Mouse (Mus musculus) thymus, postnatal 25 days (tissue): ENCODE measurements around the gene Ralgps1.

Source experiments
- DNase-seq: peaks from one replicate; pipeline ENCODE4 v3.0.0; 2022

Ralgps1 gene

GRCm38 (mm10) chr2:33274719-33275490, 96.4 kb downstream of the Ralgps1 start:
- no peak for DNase-seq

GRCm38 (mm10) chr2:33272665-33273439, 98.4 kb downstream of the Ralgps1 start:
- DNase-seq, result no peak

GRCm38 (mm10) chr2:33271511-33271910, 99.8 kb downstream of the Ralgps1 start:
- DNase-seq, result no peak

DNA sequence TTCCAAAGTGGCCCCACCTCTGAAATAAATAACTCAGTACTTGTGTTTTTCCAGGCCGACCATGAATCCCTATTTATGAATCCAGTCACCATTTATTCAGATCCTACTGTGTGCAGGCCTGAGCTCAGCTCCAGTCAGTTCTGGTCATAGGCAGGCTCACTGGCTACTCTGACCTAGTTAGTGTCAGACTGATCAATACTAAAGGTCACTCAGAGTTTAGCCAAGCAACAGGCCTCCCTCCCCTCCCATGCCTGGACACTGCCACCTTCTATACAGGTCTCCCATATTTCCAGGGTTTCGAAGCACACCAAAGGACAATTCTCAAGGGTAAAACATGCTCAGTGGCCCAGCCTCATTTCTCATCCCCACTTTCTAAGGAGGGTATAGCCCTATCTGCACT, 100.7 kb downstream of the Ralgps1 start:
- DNase-seq, result no peak

DNA sequence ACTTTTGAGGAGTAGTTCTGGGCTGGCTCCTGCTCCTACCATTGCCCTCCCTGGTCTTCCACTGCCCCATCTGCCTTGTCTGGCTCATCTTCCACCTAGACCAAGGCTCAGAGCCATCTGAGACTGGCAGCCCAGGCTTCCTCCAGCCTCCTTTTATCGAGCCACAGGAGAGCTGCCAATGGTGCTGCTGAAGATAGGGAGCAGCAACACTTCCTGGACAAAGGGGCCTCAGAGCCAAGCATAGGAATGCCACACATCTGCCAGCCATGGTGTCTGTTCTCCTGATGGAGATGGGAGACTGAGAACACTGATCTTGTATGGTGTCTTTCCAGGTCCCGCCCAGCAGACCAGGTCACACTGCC, 102.2 kb downstream of the Ralgps1 start:
- DNase-seq, result no peak

DNA sequence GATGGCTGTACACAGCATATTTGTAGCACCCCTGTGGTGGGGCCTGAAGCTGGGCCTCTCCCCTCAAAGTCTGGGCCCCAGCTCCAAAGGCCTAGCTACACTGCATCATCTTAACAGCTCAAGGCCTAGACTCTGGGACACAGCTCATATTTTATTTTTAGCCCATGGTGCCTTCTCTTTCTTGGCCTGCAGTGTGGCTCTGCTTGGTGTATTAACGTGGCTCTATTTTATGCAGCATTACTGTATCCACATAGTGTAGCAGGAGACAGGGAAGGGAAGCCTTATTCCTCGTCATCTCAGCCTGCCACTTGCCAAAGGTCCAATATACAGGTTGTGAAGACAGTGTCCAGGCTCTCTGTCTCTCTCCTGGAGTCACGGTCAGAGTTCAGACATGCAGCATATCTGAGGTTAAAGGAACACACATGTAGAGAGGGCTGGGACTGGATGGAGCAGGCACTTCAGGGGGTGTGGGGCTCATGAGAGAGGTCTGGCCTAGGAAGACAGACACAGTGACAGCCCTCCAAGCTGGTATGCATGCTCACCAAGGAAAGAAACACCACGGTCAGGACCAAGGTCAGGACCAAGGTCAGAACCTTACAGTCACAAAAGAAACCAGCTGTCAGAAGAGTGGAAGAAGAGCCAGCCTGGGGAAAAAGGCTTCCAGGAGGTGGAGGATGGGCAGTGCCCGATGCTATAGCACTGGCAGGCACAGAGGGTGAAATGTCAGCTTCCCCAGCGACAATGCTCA, 102.7 kb downstream of the Ralgps1 start:
- no peak for DNase-seq

- DNase-seq, result no peak
Measured at GRCm38 (mm10) chr2:33267075-33267474, 104.2 kb downstream of the Ralgps1 start.

- DNase-seq, result no peak
Measured at GRCm38 (mm10) chr2:33265793-33266192, 105.5 kb downstream of the Ralgps1 start.

DNA sequence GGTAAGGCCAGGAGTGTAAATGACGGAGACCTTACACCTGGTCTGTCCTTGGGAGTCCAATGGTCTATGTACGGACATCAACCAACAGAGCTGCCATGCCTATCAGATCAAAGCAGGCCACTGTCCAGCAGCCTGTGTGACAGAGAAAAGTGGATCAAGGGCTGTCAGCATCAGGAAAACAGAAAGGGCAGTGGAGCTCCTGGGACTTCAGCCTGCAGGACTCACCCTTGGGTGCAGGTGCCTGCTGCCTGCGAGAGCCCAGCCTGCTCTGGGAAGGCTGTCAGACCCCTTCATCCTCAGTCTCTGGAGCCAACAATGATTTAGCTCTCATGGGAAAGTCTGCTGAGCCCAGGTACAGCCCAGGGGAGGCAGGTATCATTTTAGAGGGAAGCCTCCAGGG, 109.8 kb downstream of the Ralgps1 start:
- DNase-seq, result no peak

- DNase-seq, result no peak
Measured at GRCm38 (mm10) chr2:33260772-33261171, 110.5 kb downstream of the Ralgps1 start.

- DNase-seq, result no peak
Measured at GRCm38 (mm10) chr2:33256769-33257537, 114.3 kb downstream of the Ralgps1 start.

DNA sequence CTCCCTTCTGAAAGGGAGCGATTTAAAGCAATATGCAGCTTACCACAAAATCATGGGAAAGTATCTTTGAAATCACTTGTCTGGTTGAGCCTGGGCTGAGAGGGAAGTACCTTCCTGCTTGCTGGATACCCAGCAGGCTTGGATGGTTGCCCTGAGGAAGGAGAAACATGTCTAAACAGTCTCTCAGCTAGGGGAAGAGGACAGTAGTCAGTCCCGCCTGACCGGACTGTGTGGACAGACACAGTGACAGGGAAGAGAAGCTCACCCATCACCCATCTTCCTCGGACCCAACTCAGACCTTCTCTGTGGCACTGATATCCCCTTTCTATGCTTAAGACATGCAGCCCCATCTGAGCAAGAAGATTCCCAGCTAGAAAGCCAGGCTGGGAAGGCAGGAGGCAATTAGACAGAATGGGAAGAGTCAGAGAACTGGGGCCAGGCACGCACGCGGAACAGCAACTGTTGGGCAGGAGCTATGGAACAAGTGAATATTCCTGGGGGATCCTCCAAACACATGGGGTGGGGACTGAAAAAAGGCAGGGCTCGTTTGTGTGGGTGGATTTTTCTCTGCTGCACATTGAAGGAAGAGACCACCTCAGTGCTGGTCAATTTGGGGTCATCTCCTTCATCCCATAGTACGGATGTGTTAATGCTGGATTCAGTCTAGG, 116.8 kb downstream of the Ralgps1 start:
- DNase-seq, result no peak

GRCm38 (mm10) chr2:33253572-33254190, 117.6 kb downstream of the Ralgps1 start:
- no peak for DNase-seq

- no peak for DNase-seq
Measured at GRCm38 (mm10) chr2:33252751-33253150, 118.5 kb downstream of the Ralgps1 start.

DNA sequence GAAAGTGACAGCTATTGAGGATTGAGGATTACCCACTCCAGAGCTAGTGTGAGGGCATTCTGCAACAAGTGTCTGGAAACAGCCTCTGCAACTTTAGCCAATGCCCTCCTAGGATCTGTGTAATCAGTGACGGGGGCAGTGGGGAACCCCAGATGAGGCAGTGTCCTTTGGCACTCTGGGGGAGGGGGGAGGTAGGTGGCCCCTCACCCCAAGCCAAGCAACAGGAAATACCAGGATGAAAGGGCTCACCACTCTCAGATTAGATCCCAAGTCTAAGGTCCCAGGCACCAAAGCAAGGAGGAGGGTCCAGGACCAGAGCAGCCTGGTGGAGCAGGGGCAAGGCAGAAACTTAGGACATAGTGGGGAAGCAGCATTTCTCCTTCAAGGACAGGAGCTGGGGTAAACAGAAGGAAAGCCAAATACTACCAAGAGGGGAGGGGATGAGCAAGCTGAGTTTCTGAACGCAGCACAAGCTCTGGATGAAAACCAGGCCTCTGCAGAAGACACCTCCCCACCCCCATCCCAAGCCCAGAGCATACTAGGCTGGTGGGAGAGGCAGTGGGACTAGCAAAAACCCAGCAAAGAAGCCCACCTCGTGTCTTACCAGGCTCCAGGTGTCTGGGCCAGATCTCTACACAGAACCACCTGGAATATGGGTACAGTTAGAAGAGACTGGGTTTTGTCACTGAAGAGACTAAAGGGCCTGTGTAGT, 121.2 kb downstream of the Ralgps1 start:
- DNase-seq, result no peak

DNA sequence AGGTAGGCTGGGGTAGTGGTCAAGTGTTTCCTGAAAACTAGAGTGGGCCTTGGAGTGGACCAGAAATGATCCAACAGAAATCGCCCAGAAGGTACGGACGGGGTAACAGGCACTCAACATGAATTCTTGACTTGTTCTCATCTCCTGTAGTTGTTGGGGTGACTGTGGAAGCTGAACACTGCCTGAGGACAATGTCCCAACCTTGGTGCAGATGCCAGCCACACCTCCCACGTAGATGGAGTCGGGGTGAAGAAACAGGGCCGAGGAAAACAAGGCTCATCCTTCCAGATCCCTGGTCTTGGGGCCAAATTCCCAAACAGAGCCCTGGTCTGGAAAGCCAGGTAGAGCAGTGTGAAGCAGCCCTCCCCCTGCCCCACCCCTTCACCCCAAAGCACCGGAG, 122.7 kb downstream of the Ralgps1 start:
- no peak for DNase-seq

GRCm38 (mm10) chr2:33246841-33247240, 124.4 kb downstream of the Ralgps1 start:
- no peak for DNase-seq

DNA sequence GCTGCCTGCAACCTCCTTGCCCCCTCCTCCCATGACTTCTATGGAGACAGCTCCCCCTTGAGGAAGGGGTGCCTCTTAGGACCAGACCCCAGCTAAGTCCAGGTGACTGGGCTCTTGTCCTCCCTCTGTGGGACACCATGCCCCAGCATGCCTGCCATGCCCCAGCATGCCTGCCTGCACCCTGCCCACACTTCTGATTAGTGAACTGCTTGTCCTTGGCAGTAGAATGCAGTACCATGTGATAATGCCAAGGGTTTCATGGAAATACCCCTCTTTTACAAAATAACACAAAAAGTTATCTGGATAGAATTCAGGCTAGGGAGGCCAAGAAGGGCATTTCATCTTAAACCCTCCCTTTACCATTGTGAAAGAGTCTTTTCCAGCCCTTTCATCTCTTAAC, 125.9 kb downstream of the Ralgps1 start:
- DNase-seq, result no peak

DNA sequence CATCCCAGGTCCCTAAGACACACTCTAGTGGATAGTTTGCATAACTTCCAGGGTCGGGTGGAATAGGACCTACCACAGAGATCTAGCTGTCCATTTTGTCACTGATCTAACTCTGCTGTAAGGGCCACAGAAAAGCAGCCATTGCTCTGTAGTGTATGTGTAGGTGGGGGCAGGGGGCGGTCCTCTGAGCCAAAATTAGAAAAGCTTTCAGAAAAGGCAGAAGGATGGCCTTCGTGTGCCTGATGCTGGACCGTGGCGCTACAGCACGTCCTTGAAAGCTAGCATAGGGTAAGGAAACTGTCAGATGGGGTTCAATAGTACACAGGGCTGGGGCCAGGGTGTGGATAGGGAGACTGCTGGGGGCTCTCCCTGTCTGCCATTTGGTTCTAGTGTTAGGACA, 126.4 kb downstream of the Ralgps1 start:
- no peak for DNase-seq

GRCm38 (mm10) chr2:33237581-33237980, 133.7 kb downstream of the Ralgps1 start:
- DNase-seq, result no peak

- DNase-seq, result no peak
Measured at GRCm38 (mm10) chr2:33234848-33235247, 136.4 kb downstream of the Ralgps1 start.
